Mouse (Mus musculus) liver, embryonic 16.5 days (tissue): Measurements from ENCODE around the gene Nusap1. TPM values are rescaled to one million over a fixed set of nuclear protein-coding genes. Genes with fewer than 3 reads are reported as not detected.
"Not testable (repeated sequence)": the region's sequence is repeated elsewhere in the genome, so short reads cannot be mapped to it uniquely, and the experiment has no call there.

Source experiments
- ATAC-seq: fragments of 200-750 bp; cut with Nextera tagmentation; 2 replicates; pipeline ENCODE4 v1.8.0; 2017; ENCODE audit warnings: low read depth, mild to moderate bottlenecking, moderate number of reproducible peaks, moderate library complexity
- H3K27ac ChIP-seq: fragments of 300-500 bp; sonication (generic); 2 replicates; pipeline ENCODE4 v1.5.1; 2014; ENCODE audit warnings: mild to moderate bottlenecking, low read length
- H3K27me3 ChIP-seq: fragments of 300-500 bp; sonication (generic); 2 replicates; pipeline ENCODE4 v1.6.1; 2014; ENCODE audit warnings: low read depth, low read length, mixed read lengths; ENCODE audit not compliant: control insufficient read depth, insufficient read depth
- H3K36me3 ChIP-seq: fragments of 300-500 bp; sonication (generic); 2 replicates; pipeline ENCODE4 v1.6.1; 2014; ENCODE audit warnings: mild to moderate bottlenecking; ENCODE audit not compliant: control insufficient read depth, insufficient read depth
- H3K4me1 ChIP-seq: fragments of 300-500 bp; sonication (generic); 2 replicates; pipeline ENCODE4 v1.6.1; 2014; ENCODE audit warnings: low read depth, low read length, mixed read lengths; ENCODE audit not compliant: control insufficient read depth
- H3K4me2 ChIP-seq: fragments of 300-500 bp; sonication (generic); 2 replicates; pipeline ENCODE4 v1.6.1; 2014; ENCODE audit warnings: low read depth, low read length, mixed read lengths
- H3K4me3 ChIP-seq: fragments of 300-500 bp; sonication (generic); 2 replicates; pipeline ENCODE4 v1.5.1; 2014; ENCODE audit warnings: low read depth, mild to moderate bottlenecking, low read length
- H3K9ac ChIP-seq: fragments of 300-500 bp; sonication (generic); 2 replicates; pipeline ENCODE4 v1.6.1; 2014; ENCODE audit warnings: low read depth, low read length
- H3K9me3 ChIP-seq: fragments of 300-500 bp; sonication (generic); replicated peaks from 2 replicates; pipeline ENCODE4 v1.6.1; 2016; ENCODE audit warnings: low read length; ENCODE audit not compliant: control insufficient read depth
- WGBS: fragments of 180-500 bp; shearing (Covaris S2); extraction: QIAGEN DNeasy Blood & Tissue Kit; methylation state at CpG from one replicate; pipeline ENCODE4 v1.1.7; 2014; ENCODE audit not compliant: insufficient replicate concordance; 5-methylcytosine and 5-hydroxymethylcytosine counted together
- polyA plus RNA-seq: library from polyadenylated mRNA; unstranded; fragments of >200 nt; fragmentation: Nextera tagmentation; extraction: Ambion mirVana; gene quantifications from 2 replicates; pipeline ENCODE4 v1.2.1, GENCODE M21; 2015

Gene Nusap1
- polyA plus RNA-seq, 1 experiment from 2014 or later, result 101 TPM

- peaks cover 56% of the 10 kb centered on the region for H3K36me3 ChIP-seq
- H3K9me3 ChIP-seq, result no peaks in the 10 kb centered on the region
- H3K4me3 ChIP-seq, result no peak overlapping the region
- peak; percentile 44 for ATAC-seq
- 33% methylated on average over 4 of the region's 4 CpGs for WGBS
- no peak overlapping the region for H3K4me2 ChIP-seq
- no peak overlapping the region for H3K9ac ChIP-seq
- peaks cover 45% of the 10 kb centered on the region for H3K4me1 ChIP-seq
- H3K27me3 ChIP-seq, result no peaks in the 10 kb centered on the region
- peak overlapping the region; percentile 93 for H3K27ac ChIP-seq
Measured at GRCm38 (mm10) chr2:119607023-119607422, 11.1 kb upstream of the Nusap1 start.

GRCm38 (mm10) chr2:119617841-119618198 lies 278 bp upstream of the Nusap1 start:
- peak; percentile 68 for ATAC-seq

GRCm38 (mm10) chr2:119619002-119619401 lies 904 bp downstream of the Nusap1 start:
- peaks cover 20% of the 10 kb centered on the region for H3K36me3 ChIP-seq
- not testable (repeated sequence) for H3K27me3 ChIP-seq, H3K9me3 ChIP-seq, ATAC-seq
- peaks cover 19% of the 10 kb centered on the region for H3K4me1 ChIP-seq
- H3K27ac ChIP-seq, result peak overlapping the region; percentile 81
- peak overlapping the region; percentile 86 for H3K4me3 ChIP-seq
- peak overlapping the region; percentile 74 for H3K4me2 ChIP-seq
- WGBS, result 2% methylated on average over 6 of the region's 6 CpGs
- peak overlapping the region; percentile 78 for H3K9ac ChIP-seq

More at GRCm38 (mm10) chr2:119617841-119618198, 278 bp upstream of the Nusap1 start:
- Histone ChIP-seq H3K36me3 (peaks cover 9% of the 10 kb centered on the region; the same call in 1 of the 2 replicates), H3K27me3 (no peaks in the 10 kb centered on the region), H3K9ac (peak overlapping the region; percentile 88), H3K9me3 (no peaks in the 10 kb centered on the region), H3K4me3 (peak overlapping the region; percentile 86), H3K4me2 (peak overlapping the region; percentile 71), H3K4me1 (peaks cover 19% of the 10 kb centered on the region), H3K27ac (peak overlapping the region; percentile 94)
- under 1% methylated on average over 13 of the region's 13 CpGs for whole genome bisulfite sequencing

GRCm38 (mm10) chr2:119621302-119621701 lies 3.2 kb downstream of the Nusap1 start:
- ATAC-seq, result no peak
- peaks cover 40% of the 10 kb centered on the region for H3K36me3 ChIP-seq
- 77% methylated on average over 2 of the region's 2 CpGs for WGBS
- no peaks in the 10 kb centered on the region for H3K27me3 ChIP-seq
- no peaks in the 10 kb centered on the region for H3K9me3 ChIP-seq
- H3K4me1 ChIP-seq, result peaks cover 19% of the 10 kb centered on the region
- no peak overlapping the region for H3K27ac ChIP-seq
- H3K4me3 ChIP-seq, result peak overlapping the region; percentile 86
- H3K4me2 ChIP-seq, result peak overlapping the region; percentile 74
- H3K9ac ChIP-seq, result peak overlapping the region; percentile 12; the same call in 1 of the 2 replicates

GRCm38 (mm10) chr2:119636781-119637180 lies 18.7 kb downstream of the Nusap1 start:
- Histone ChIP-seq H3K4me2 (no peak overlapping the region), H3K9me3 (no peaks in the 10 kb centered on the region), H3K36me3 (peaks cover 92% of the 10 kb centered on the region), H3K4me1 (no peaks in the 10 kb centered on the region), H3K27ac (no peak overlapping the region), H3K4me3 (no peak overlapping the region), H3K27me3 (no peaks in the 10 kb centered on the region), H3K9ac (no peak overlapping the region)
- 86% methylated on average over 1 of the region's 1 CpGs for WGBS
- no peak for ATAC-seq

- Histone ChIP-seq H3K4me1 (no peaks in the 10 kb centered on the region), H3K4me3 (no peak overlapping the region), H3K36me3 (peaks cover 94% of the 10 kb centered on the region), H3K9me3 (no peaks in the 10 kb centered on the region), H3K4me2 (no peak overlapping the region), H3K27me3 (no peaks in the 10 kb centered on the region), H3K9ac (no peak overlapping the region), H3K27ac (no peak overlapping the region)
- no peak for ATAC-seq
- WGBS, result 78% methylated on average over 5 of the region's 5 CpGs
Measured at GRCm38 (mm10) chr2:119641214-119641912, 23.3 kb downstream of the Nusap1 start.

- Histone ChIP-seq H3K36me3 (peaks cover 94% of the 10 kb centered on the region), H3K27ac (no peak overlapping the region), H3K27me3 (no peaks in the 10 kb centered on the region), H3K4me3 (no peak overlapping the region), H3K9ac (no peak overlapping the region), H3K4me2 (no peak overlapping the region), H3K4me1 (no peaks in the 10 kb centered on the region), H3K9me3 (no peaks in the 10 kb centered on the region)
- WGBS, result 91% methylated on average over 5 of the region's 5 CpGs
- ATAC-seq, result no peak
Measured at GRCm38 (mm10) chr2:119644254-119644653, 26.2 kb downstream of the Nusap1 start.

- Histone ChIP-seq H3K4me2 (peak within 1 kb of the TSS; percentile 76), H3K4me1 (peaks cover 9% of the 10 kb centered on the region), H3K27me3 (no peaks in the 10 kb centered on the region), H3K27ac (peak within 1 kb of the TSS; percentile 69), H3K4me3 (peak within 1 kb of the TSS; percentile 80), H3K9ac (peak within 1 kb of the TSS; percentile 89), H3K36me3 (no peaks in the 10 kb centered on the region), H3K9me3 (no peaks in the 10 kb centered on the region)
- peak; percentile 84 for ATAC-seq
- WGBS, result under 1% methylated on average over 44 of the region's 44 CpGs
Measured at GRCm38 (mm10) chr2:119662220-119663182, 44.4 kb downstream of the Nusap1 start, which contains the start of gene Ndufaf1. TSS of gene Ndufaf1 (minus strand) at chr2:119662827.
